Mouse (Mus musculus) forebrain, postnatal 0 days (tissue): ENCODE results near the gene Zswim8. TPM values are rescaled to one million over a fixed set of nuclear protein-coding genes. Genes with fewer than 3 reads are reported as not detected.

Experiments used
- ATAC-seq: fragments of 200-750 bp; cut with Nextera tagmentation; 2 replicates; pipeline ENCODE4 v1.8.0; 2017; ENCODE audit warnings: mild to moderate bottlenecking, moderate library complexity
- DNase-seq: peaks from one replicate; pipeline ENCODE4 v3.0.0-alpha.2; 2015
- H3K27ac ChIP-seq: fragments of 300-500 bp; sonication (generic); 2 replicates; pipeline ENCODE4 v1.5.1; 2014; ENCODE audit warnings: low read depth, mild to moderate bottlenecking, antibody characterized with exemption, low read length, moderate library complexity, mixed read lengths
- H3K27me3 ChIP-seq: fragments of 300-500 bp; sonication (generic); 2 replicates; pipeline ENCODE4 v1.6.1; 2014; ENCODE audit warnings: mild to moderate bottlenecking, low read length, mixed read lengths; ENCODE audit not compliant: insufficient read depth
- H3K36me3 ChIP-seq: fragments of 300-500 bp; sonication (generic); 2 replicates; pipeline ENCODE4 v1.6.1; 2014; ENCODE audit warnings: mild to moderate bottlenecking, moderate library complexity; ENCODE audit not compliant: insufficient read depth
- H3K4me1 ChIP-seq: fragments of 300-500 bp; sonication (generic); 2 replicates; pipeline ENCODE4 v1.6.1; 2014; ENCODE audit warnings: antibody characterized with exemption; ENCODE audit not compliant: insufficient read depth
- H3K4me2 ChIP-seq: fragments of 300-500 bp; sonication (generic); 2 replicates; pipeline ENCODE4 v1.6.1; 2014; ENCODE audit warnings: low read depth, mild to moderate bottlenecking, moderate library complexity
- H3K4me3 ChIP-seq: fragments of 300-500 bp; sonication (generic); 2 replicates; pipeline ENCODE4 v1.5.1; 2014; ENCODE audit warnings: low read depth, low read length, mixed read lengths
- H3K9ac ChIP-seq: fragments of 300-500 bp; sonication (generic); 2 replicates; pipeline ENCODE4 v1.6.1; 2014; ENCODE audit warnings: mild to moderate bottlenecking
- H3K9me3 ChIP-seq: fragments of 300-500 bp; sonication (generic); 2 replicates; pipeline ENCODE4 v1.6.1; 2016; ENCODE audit warnings: low read length
- CTCF ChIP-seq: sonication (generic); IDR thresholded peaks from 2 replicates; pipeline ENCODE4 v1.5.1; 2016; ENCODE audit warnings: antibody characterized with exemption, control low read depth, low read depth
- WGBS: fragments of 180-500 bp; shearing (Covaris S2); extraction: QIAGEN DNeasy Blood & Tissue Kit; methylation state at CpG from one replicate; pipeline ENCODE4 v1.1.7; 2014; 5-methylcytosine and 5-hydroxymethylcytosine counted together
- polyA plus RNA-seq: library from polyadenylated mRNA; unstranded; fragments of >200 nt; fragmentation: Nextera tagmentation; extraction: Ambion mirVana; gene quantifications from 2 replicates; pipeline ENCODE4 v1.2.1, GENCODE M21; 2015
- total RNA-seq: library from RNA; depleted of rRNA; stranded (reverse); fragments of >200 nt; gene quantifications from 2 replicates; pipeline ENCODE4 v1.2.3, GENCODE M21; 2014

Zswim8 gene
- total and polyA plus RNA-seq, 2 experiments from 2014 or later = 28.2 to 162 TPM

DNA sequence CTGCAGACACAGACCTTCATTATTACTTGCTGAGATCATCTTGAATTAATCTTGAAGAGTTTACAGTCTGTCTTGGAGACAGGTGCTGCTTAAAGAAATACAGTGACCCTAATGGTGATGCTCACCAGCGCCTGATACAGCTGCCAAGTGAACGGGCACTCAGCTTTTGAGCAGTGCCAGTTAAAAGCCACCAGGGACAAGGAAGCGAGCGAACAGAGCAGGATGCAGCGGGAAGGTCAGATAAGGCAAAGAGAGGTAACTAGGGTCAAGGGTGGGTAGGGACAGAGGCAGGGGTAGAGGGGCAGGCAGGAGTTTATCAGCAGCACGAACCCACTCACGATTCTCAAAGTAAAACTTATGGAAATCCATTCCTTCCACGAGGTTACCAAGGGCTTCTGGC is 31.2 kb downstream of the Zswim8 start:
- ATAC-seq (no peak), DNase-seq (no peak)
- Histone ChIP-seq H3K27ac (no peak overlapping the region), H3K9ac (no peak overlapping the region), H3K4me1 (peaks cover 2% of the 10 kb centered on the region; the same call in 1 of the 2 replicates), H3K9me3 (no peaks in the 10 kb centered on the region), H3K27me3 (no peaks in the 10 kb centered on the region), H3K4me3 (no peak overlapping the region), H3K4me2 (no peak overlapping the region), H3K36me3 (peaks cover 66% of the 10 kb centered on the region)
- 90% methylated on average over 8 of the region's 8 CpGs for WGBS
- TF ChIP-seq CTCF = no peak

DNA sequence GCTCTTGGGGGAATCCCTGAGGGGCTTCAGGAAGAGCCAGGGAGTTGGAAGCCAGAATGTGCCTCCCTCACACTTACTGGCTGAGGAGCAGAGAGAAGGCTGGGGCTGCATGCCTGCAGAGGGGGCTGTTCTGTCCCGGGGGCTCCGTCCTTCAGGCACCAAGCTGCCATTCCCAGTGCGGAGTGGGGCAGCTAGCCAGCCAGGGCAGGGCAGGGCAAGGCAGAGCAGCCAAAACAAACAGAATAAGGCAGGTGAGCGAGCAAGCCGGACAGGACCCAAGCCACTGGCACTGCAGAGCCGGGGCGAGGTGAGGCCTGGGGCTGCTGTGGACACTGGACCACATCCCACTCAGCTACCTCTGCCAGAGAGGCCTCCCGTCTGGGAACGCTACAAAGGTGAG is 33.9 kb downstream of the Zswim8 start:
- no peaks in the 10 kb centered on the region for H3K27me3 ChIP-seq
- ATAC-seq = no peak
- no peak for TF ChIP-seq CTCF
- H3K4me1 ChIP-seq = no peaks in the 10 kb centered on the region
- H3K4me3 ChIP-seq = no peak overlapping the region
- no peak for DNase-seq
- no peaks in the 10 kb centered on the region for H3K9me3 ChIP-seq
- no peak overlapping the region for H3K4me2 ChIP-seq
- H3K27ac ChIP-seq = no peak overlapping the region
- no peak overlapping the region for H3K9ac ChIP-seq
- 91% methylated on average over 9 of the region's 9 CpGs for WGBS
- peaks cover 84% of the 10 kb centered on the region for H3K36me3 ChIP-seq

DNA sequence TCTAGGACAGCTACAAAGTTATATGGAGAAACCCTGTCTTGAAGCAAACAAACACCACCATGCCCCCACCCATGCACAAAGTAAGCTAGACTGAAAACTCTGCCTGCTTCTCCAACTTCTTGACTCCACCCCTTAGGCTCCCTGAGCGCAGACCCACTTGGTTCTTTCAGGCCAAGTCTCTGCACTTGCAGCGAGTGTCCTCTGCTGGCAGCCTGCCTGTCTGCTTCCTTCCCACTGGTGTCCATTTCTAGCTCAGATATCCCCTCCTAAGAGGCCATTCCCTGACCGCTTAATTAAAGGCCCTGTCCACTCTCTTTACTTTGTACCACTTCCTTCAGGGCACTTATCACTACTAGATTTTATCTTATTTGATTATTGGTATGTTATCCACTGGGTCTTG is 36.3 kb downstream of the Zswim8 start:
- Histone ChIP-seq H3K9me3 (no peaks in the 10 kb centered on the region), H3K4me2 (no peak overlapping the region), H3K27me3 (no peaks in the 10 kb centered on the region), H3K4me3 (no peak overlapping the region), H3K9ac (no peak overlapping the region), H3K27ac (no peak overlapping the region), H3K4me1 (no peaks in the 10 kb centered on the region), H3K36me3 (peaks cover 70% of the 10 kb centered on the region)
- no peak for TF ChIP-seq CTCF
- no peak for ATAC-seq
- DNase-seq = no peak
- 86% methylated on average over 3 of the region's 3 CpGs for WGBS

DNA sequence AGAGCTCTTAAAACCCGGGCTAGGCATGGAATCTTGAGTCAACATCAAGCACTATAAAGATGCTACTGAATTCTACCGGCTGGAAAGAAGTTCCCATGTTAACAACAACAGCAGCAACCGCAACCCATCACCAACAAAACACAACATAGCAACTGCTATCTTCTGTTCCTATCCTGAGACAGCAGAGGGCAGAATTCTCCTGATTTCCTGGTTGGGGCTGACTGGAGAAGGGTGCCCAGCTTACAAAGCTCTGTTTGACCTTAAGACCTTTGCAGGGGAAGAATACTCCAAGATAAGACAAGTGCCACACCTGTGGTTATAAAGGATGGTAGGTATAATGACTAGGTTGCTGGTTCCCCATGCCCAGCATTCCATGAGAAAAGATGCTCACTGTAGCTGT is 39.6 kb downstream of the Zswim8 start:
- no peak for DNase-seq
- no peak overlapping the region for H3K27ac ChIP-seq
- WGBS = 88% methylated on average over 3 of the region's 3 CpGs

DNA sequence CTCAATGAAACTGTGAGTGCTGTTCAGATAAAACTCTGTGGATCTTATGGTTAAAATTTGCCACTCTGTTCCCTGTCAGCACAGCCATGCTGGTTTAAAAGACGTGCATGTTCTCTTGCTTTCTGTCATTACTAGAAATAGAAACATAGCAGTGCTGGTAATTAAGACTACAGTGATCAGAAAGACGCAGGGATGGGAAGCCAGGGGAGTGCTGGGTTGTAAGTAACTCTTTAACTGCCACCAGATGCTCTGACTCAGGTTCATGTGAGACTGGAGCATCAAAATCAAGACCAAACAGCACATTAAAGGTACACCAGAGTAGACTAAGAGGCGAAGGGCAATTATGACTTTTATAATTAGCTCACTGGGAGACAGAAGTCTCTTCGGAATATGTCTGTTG is 41.0 kb downstream of the Zswim8 start:
- ATAC-seq = peak; percentile 63
- Histone ChIP-seq H3K27ac (no peak overlapping the region), H3K36me3 (peaks cover 40% of the 10 kb centered on the region), H3K4me1 (no peaks in the 10 kb centered on the region), H3K9me3 (no peaks in the 10 kb centered on the region), H3K27me3 (no peaks in the 10 kb centered on the region), H3K4me3 (no peak overlapping the region), H3K9ac (no peak overlapping the region), H3K4me2 (no peak overlapping the region)
- peak; percentile 20 for DNase-seq
- WGBS = 62% methylated on average over 4 of the region's 4 CpGs
- TF ChIP-seq CTCF = no peak

More for the DNA sequence above, 39.6 kb downstream of the Zswim8 start:
- TF ChIP-seq CTCF = peak; percentile 56
- Histone ChIP-seq H3K4me1 (no peaks in the 10 kb centered on the region), H3K9ac (no peak overlapping the region), H3K4me2 (no peak overlapping the region), H3K9me3 (no peaks in the 10 kb centered on the region), H3K27me3 (no peaks in the 10 kb centered on the region), H3K4me3 (no peak overlapping the region), H3K36me3 (peaks cover 51% of the 10 kb centered on the region)
- ATAC-seq = no peak

GRCm38 (mm10) chr14:20749494-20750051 is 42.2 kb downstream of the Zswim8 start:
- H3K27ac ChIP-seq = no peak overlapping the region
- no peak overlapping the region for H3K4me2 ChIP-seq
- no peaks in the 10 kb centered on the region for H3K4me1 ChIP-seq
- H3K4me3 ChIP-seq = no peak overlapping the region
- H3K27me3 ChIP-seq = no peaks in the 10 kb centered on the region
- ATAC-seq = no peak
- no peak for DNase-seq
- H3K36me3 ChIP-seq = peaks cover 36% of the 10 kb centered on the region
- no peak for TF ChIP-seq CTCF
- no peaks in the 10 kb centered on the region for H3K9me3 ChIP-seq
- no peak overlapping the region for H3K9ac ChIP-seq
- 80% methylated on average over 4 of the region's 4 CpGs for WGBS

DNA sequence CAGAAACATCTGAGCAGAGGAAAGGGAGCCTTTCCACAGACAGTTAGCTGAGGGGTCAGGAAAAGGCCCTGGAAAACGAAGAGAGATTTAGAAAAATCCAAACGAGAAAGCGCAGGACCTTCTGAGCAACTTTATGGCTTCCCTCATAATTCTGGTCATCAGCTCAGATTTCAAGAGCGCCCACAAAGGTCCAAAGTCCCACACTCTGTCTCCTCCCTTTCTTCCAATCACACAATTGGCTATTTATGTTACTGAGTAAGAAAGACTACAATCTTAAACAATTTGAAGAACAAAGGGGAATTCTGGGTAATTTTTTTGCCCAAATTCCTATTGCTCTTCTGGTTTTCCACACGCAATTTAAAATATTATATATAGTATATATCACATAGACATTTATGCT is 43.2 kb downstream of the Zswim8 start:
- DNase-seq (no peak), ATAC-seq (no peak)
- Histone ChIP-seq H3K9ac (no peak overlapping the region), H3K27me3 (no peaks in the 10 kb centered on the region), H3K9me3 (no peaks in the 10 kb centered on the region), H3K36me3 (peaks cover 36% of the 10 kb centered on the region), H3K4me1 (no peaks in the 10 kb centered on the region), H3K27ac (no peak overlapping the region), H3K4me3 (no peak overlapping the region), H3K4me2 (no peak overlapping the region)
- TF ChIP-seq CTCF = no peak
- WGBS = 90% methylated on average over 5 of the region's 5 CpGs

DNA sequence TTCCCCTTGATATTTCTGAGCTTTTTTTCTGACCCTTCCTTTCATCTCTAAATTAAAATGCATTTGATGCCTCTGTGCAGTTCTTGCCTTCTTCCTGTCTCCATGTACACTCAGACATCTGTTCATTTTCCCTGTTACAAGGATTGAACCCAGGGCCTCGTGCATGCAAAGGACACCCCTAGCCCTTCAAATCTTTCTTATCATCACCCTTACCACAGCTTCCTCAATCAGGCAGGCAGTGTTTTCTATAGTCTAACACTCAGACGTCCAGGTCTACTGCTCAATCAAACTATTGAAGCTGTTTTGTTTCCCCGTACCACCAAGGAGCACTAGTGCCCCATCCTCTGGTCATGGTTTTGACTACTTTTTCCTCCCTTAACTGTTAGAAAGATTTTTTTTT is 46.4 kb downstream of the Zswim8 start:
- ATAC-seq = no peak
- 83% methylated on average over 3 of the region's 3 CpGs for WGBS
- no peak for TF ChIP-seq CTCF

More for the DNA sequence above, 46.4 kb downstream of the Zswim8 start:
- Histone ChIP-seq H3K27me3 (no peaks in the 10 kb centered on the region), H3K9me3 (no peaks in the 10 kb centered on the region), H3K4me2 (no peak overlapping the region), H3K4me1 (no peaks in the 10 kb centered on the region), H3K27ac (no peak overlapping the region), H3K36me3 (peaks cover 55% of the 10 kb centered on the region), H3K9ac (no peak overlapping the region), H3K4me3 (no peak overlapping the region)
- no peak for DNase-seq
